Mouse (Mus musculus) MEL (cell line): Measurements from ENCODE around the gene Apopt1. TPM values are rescaled to one million over a fixed set of nuclear protein-coding genes. Genes with fewer than 3 reads are reported as not detected.

Source experiments
- DNase-seq: peaks from one replicate; pipeline ENCODE4 v3.0.0; 2011; ENCODE audit warnings: low read depth, low spot score
- H3K27ac ChIP-seq: 2 replicates; pipeline ENCODE4 v1.5.1; 2012; ENCODE audit warnings: low read depth, mild to moderate bottlenecking, control low read depth, low read length, moderate library complexity; ENCODE audit not compliant: control insufficient read depth
- H3K27me3 ChIP-seq, 2 experiments: fragments of 150-350 bp in 1 of 2; sonication (generic) in 1 of 2; 2 replicates each; pipeline ENCODE4 v1.6.1; 2012; ENCODE audit warnings: low read length in 2 of 2, mild to moderate bottlenecking in 2 of 2, improper control_type of control experiment in 1 of 2, moderate library complexity in 1 of 2; ENCODE audit not compliant: insufficient read depth in 2 of 2, control insufficient read depth in 1 of 2
- H3K36me3 ChIP-seq, 2 experiments: 2 replicates each; pipeline ENCODE4 v1.6.1; 2012 to 2014; ENCODE audit warnings: low read length in 2 of 2, improper control_type of control experiment in 1 of 2, inconsistent platforms in 1 of 2, mild to moderate bottlenecking in 1 of 2; ENCODE audit not compliant: insufficient read depth in 2 of 2, control insufficient read depth in 1 of 2
- H3K4me1 ChIP-seq, 2 experiments: fragments of 150-350 bp in 1 of 2; sonication (generic) in 1 of 2; 2 replicates each; pipeline ENCODE4 v1.6.1; 2012; ENCODE audit warnings: low read length in 2 of 2, improper control_type of control experiment in 1 of 2, mild to moderate bottlenecking in 1 of 2; ENCODE audit not compliant: insufficient read depth in 2 of 2, control insufficient read depth in 1 of 2
- H3K4me3 ChIP-seq, 2 experiments: fragments of 150-350 bp in 1 of 2; sonication (generic) in 1 of 2; 2 replicates each; pipeline ENCODE4 v1.5.1; 2012; ENCODE audit warnings: low read depth in 2 of 2, low read length in 2 of 2, mild to moderate bottlenecking in 2 of 2, moderate library complexity in 2 of 2, control low read depth in 1 of 2, improper control_type of control experiment in 1 of 2; ENCODE audit not compliant: control insufficient read depth in 1 of 2, insufficient read depth in 1 of 2
- H3K79me2 ChIP-seq: 2 replicates; pipeline ENCODE4 v1.6.1; 2012; ENCODE audit warnings: mild to moderate bottlenecking, low read length, moderate library complexity; ENCODE audit not compliant: control insufficient read depth, poor library complexity, insufficient read depth
- H3K9ac ChIP-seq: 2 replicates; pipeline ENCODE4 v1.6.1; 2012; ENCODE audit warnings: low read depth, mild to moderate bottlenecking, control low read depth, low read length, moderate library complexity; ENCODE audit not compliant: control insufficient read depth, poor library complexity, severe bottlenecking
- H3K9me3 ChIP-seq: fragments of 150-350 bp; sonication (generic); replicated peaks from 2 replicates; pipeline ENCODE4 v1.6.1; 2012; ENCODE audit warnings: mild to moderate bottlenecking, low read length, improper control_type of control experiment, moderate library complexity; ENCODE audit not compliant: insufficient read depth
- BHLHE40 ChIP-seq: IDR thresholded peaks from 2 replicates; pipeline ENCODE4 v1.6.1; 2012; ENCODE audit warnings: low read depth, mild to moderate bottlenecking, inconsistent platforms, low read length, improper control_type of control experiment, borderline replicate concordance
- E2F4 ChIP-seq: IDR thresholded peaks from 2 replicates; pipeline ENCODE4 v1.6.1; 2011; ENCODE audit warnings: low read depth, low read length, improper control_type of control experiment, borderline replicate concordance
- EP300 ChIP-seq, 2 experiments: IDR thresholded peaks; 2 replicates each; pipeline ENCODE4 v1.6.1; 2011; ENCODE audit warnings: improper control_type of control experiment in 2 of 2, low read length in 2 of 2, low read depth in 1 of 2, mild to moderate bottlenecking in 1 of 2
- ETS1 ChIP-seq: IDR thresholded peaks from 2 replicates; pipeline ENCODE4 v1.6.1; 2012; ENCODE audit warnings: low read depth, mild to moderate bottlenecking, inconsistent platforms, low read length, improper control_type of control experiment, moderate library complexity
- GABPA ChIP-seq: IDR thresholded peaks from 2 replicates; pipeline ENCODE4 v1.6.1; 2012; ENCODE audit warnings: low read depth, mild to moderate bottlenecking, inconsistent platforms, low read length, improper control_type of control experiment, moderate library complexity
- GATA1 ChIP-seq: IDR thresholded peaks from 2 replicates; pipeline ENCODE4 v1.6.1; 2011; ENCODE audit warnings: low read depth, low read length, improper control_type of control experiment
- HCFC1 ChIP-seq: IDR thresholded peaks from 2 replicates; pipeline ENCODE4 v1.6.1; 2012; ENCODE audit warnings: low read depth, mild to moderate bottlenecking, inconsistent platforms, low read length, improper control_type of control experiment, moderate library complexity
- JUND ChIP-seq: IDR thresholded peaks from 2 replicates; pipeline ENCODE4 v1.6.1; 2011; ENCODE audit warnings: low read depth, mild to moderate bottlenecking, improper control_type of control experiment, low read length
- KAT2A ChIP-seq: conservative IDR thresholded peaks from 2 replicates; pipeline ENCODE4 v1.6.1; 2012; ENCODE audit warnings: low read depth, low read length, improper control_type of control experiment, inconsistent platforms
- MAX ChIP-seq: IDR thresholded peaks from 2 replicates; pipeline ENCODE4 v1.6.1; 2011; ENCODE audit warnings: low read length, improper control_type of control experiment
- MAZ ChIP-seq: IDR thresholded peaks from 2 replicates; pipeline ENCODE4 v1.6.1; 2012; ENCODE audit warnings: low read depth, mild to moderate bottlenecking, inconsistent platforms, low read length, improper control_type of control experiment
- MEF2A ChIP-seq: IDR thresholded peaks from 2 replicates; pipeline ENCODE4 v1.6.1; 2014; ENCODE audit warnings: low read depth, mild to moderate bottlenecking, inconsistent platforms, low read length, improper control_type of control experiment; ENCODE audit not compliant: poor library complexity, insufficient replicate concordance, severe bottlenecking; ENCODE audit errors: extremely low read depth
- MXI1 ChIP-seq: IDR thresholded peaks from 2 replicates; pipeline ENCODE4 v1.6.1; 2011; ENCODE audit warnings: mild to moderate bottlenecking, low read depth, low read length, improper control_type of control experiment
- MYB ChIP-seq: IDR thresholded peaks from 2 replicates; pipeline ENCODE4 v1.6.1; 2011; ENCODE audit warnings: mild to moderate bottlenecking, low read depth, low read length, improper control_type of control experiment
- MYC ChIP-seq: IDR thresholded peaks from 2 replicates; pipeline ENCODE4 v1.6.1; 2011; ENCODE audit warnings: low read depth, mild to moderate bottlenecking, low read length, improper control_type of control experiment, moderate library complexity
- NELFE ChIP-seq: IDR thresholded peaks from 2 replicates; pipeline ENCODE4 v1.6.1; 2011; ENCODE audit warnings: low read depth, low read length, improper control_type of control experiment
- NRF1 ChIP-seq: IDR thresholded peaks from 2 replicates; pipeline ENCODE4 v1.6.1; 2014; ENCODE audit warnings: low read depth, mild to moderate bottlenecking, inconsistent platforms, low read length, improper control_type of control experiment, moderate library complexity; ENCODE audit not compliant: poor library complexity, insufficient read depth, severe bottlenecking
- RAD21 ChIP-seq: IDR thresholded peaks from 2 replicates; pipeline ENCODE4 v1.6.1; 2011; ENCODE audit warnings: mild to moderate bottlenecking, low read depth, low read length, improper control_type of control experiment
- SMC3 ChIP-seq: IDR thresholded peaks from 2 replicates; pipeline ENCODE4 v1.6.1; 2011; ENCODE audit warnings: low read depth, low read length, improper control_type of control experiment
- TAL1 ChIP-seq: IDR thresholded peaks from 2 replicates; pipeline ENCODE4 v1.6.1; 2012; ENCODE audit warnings: mild to moderate bottlenecking, inconsistent platforms, low read length, moderate library complexity, mixed read lengths
- TBP ChIP-seq: IDR thresholded peaks from 2 replicates; pipeline ENCODE4 v1.8.0; 2011; ENCODE audit warnings: low read depth, low read length, improper control_type of control experiment
- TCF12 ChIP-seq: IDR thresholded peaks from 2 replicates; pipeline ENCODE4 v1.6.1; 2014; ENCODE audit warnings: low read depth, mild to moderate bottlenecking, inconsistent platforms, low read length, improper control_type of control experiment, moderate library complexity
- UBTF ChIP-seq: IDR thresholded peaks from 2 replicates; pipeline ENCODE4 v1.6.1; 2012; ENCODE audit warnings: low read depth, mild to moderate bottlenecking, inconsistent platforms, low read length, improper control_type of control experiment, moderate library complexity, borderline replicate concordance; ENCODE audit not compliant: insufficient read depth
- USF1 ChIP-seq: IDR thresholded peaks from 2 replicates; pipeline ENCODE4 v1.6.1; 2014; ENCODE audit warnings: low read depth, mild to moderate bottlenecking, inconsistent platforms, low read length, improper control_type of control experiment, moderate library complexity
- ZKSCAN1 ChIP-seq: IDR thresholded peaks from 2 replicates; pipeline ENCODE4 v1.6.1; 2012; ENCODE audit warnings: low read depth, mild to moderate bottlenecking, inconsistent platforms, low read length, improper control_type of control experiment, moderate library complexity
- ZMIZ1 ChIP-seq: IDR thresholded peaks from 2 replicates; pipeline ENCODE4 v1.6.1; 2012; ENCODE audit warnings: low read depth, mild to moderate bottlenecking, inconsistent platforms, low read length, improper control_type of control experiment, moderate library complexity
- ZNF384 ChIP-seq: IDR thresholded peaks from 2 replicates; pipeline ENCODE4 v1.6.1; 2012; ENCODE audit warnings: low read depth, mild to moderate bottlenecking, inconsistent platforms, low read length, improper control_type of control experiment
- polyA plus RNA-seq, 2 experiments: library from polyadenylated mRNA; stranded (reverse) in 1 of 2; unstranded in 1 of 2; fragments of >175 nt in 1 of 2; fragments of >200 nt in 1 of 2; gene quantifications; 2 replicates each; pipeline versions ENCODE4 v1.2.1 to v1.2.4; 2012; ENCODE audit warnings: low replicate concordance in 2 of 2, low read depth in 1 of 2; ENCODE audit not compliant: insufficient read length in 2 of 2, insufficient read depth in 1 of 2, missing spikeins in 1 of 2
- total RNA-seq: library from RNA; depleted of rRNA; stranded (reverse); fragments of 300-350 nt; gene quantifications from 2 replicates; pipeline ENCODE4 v1.2.3, GENCODE M21; 2012

Apopt1 gene
- total and polyA plus RNA-seq, 3 experiments: 25.7 to 46.5 TPM; not detected in 1

DNA sequence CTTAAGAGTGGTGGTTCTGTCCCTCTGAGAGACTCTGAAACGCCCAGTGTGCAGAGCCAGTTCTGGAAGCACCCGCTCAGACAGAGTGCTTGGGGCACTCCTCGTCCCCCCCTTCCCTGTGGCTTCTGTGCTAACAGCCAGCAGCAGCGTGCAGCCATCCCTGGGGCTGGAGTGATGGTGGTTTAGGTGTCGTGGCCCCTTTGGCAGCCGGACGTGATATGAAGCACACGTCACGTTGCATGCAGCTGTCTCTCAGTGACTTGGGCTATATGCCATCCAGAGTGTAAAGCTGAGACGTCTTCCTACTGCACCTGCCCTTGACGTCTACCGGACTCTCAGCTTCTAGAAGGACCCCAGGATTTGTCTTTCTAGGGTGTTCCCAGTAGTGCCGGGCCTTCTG is 85.4 kb downstream of the Apopt1 start:
- H3K4me1 ChIP-seq: 0 out of 4 replicates have a peak, but pooled peaks cover 0 to 2% of the 10 kb centered on the region in 2 experiments
- no peaks in the 10 kb centered on the region for H3K27me3 ChIP-seq
- no peak overlapping the region for H3K9ac ChIP-seq
- H3K36me3 ChIP-seq: no peaks in the 10 kb centered on the region; a peak in 1 of 4 replicates
- DNase-seq: no peak
- H3K4me3 ChIP-seq: no peak overlapping the region
- H3K79me2 ChIP-seq: no peaks in the 10 kb centered on the region
- no peak for TF ChIP-seq MAZ
- TF ChIP-seq GABPA: no peak
- TF ChIP-seq ZNF384: no peak
- no peak for TF ChIP-seq ETS1
- no peak for TF ChIP-seq MYB
- TF ChIP-seq MEF2A: no peak
- TF ChIP-seq MYC: no peak
- no peak for TF ChIP-seq ZMIZ1
- no peak for TF ChIP-seq RAD21
- TF ChIP-seq NRF1: no peak
- TF ChIP-seq, all 39 proteins: peak for 0
- no peak overlapping the region for H3K27ac ChIP-seq
- H3K9me3 ChIP-seq: no peaks in the 10 kb centered on the region

DNA sequence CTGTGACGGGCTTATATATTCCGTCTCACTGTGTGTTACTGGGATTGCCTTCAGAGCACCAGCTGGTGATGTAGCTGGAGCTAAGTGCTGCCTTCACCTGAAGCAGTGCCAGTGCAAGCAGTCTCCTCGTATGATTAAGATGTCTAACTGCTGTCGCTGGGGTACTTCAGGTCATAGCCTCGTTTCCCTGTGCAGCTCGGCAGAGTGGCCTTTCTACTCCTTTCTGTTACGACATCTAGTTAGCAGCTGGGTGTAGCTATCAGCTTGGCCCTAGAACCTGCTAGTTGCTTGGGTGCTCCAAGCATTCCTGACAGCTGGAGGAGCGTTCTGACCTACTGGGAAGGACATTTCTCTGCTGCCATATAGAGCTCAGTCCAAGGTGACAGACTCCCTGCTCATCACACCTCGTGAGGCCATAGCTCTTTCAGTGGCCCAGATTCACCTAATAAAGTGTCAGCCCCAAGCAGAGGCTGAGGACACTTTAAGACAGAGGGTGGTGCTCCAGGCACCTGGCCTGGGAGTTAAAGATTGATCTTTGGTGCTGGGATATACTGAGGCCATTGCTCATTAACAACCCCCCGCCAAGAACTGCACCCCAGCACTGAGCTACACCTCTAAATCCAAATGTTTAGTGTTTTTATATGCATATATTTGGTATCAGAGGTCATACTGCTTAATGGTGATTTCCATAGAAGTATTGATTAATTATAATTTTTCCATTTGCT is 87.6 kb downstream of the Apopt1 start:
- no peak overlapping the region for H3K27ac ChIP-seq
- H3K36me3 ChIP-seq: no peaks in the 10 kb centered on the region; a peak in 1 of 4 replicates
- no peaks in the 10 kb centered on the region for H3K79me2 ChIP-seq
- no peak overlapping the region for H3K4me3 ChIP-seq
- no peak for DNase-seq
- H3K9ac ChIP-seq: no peak overlapping the region
- TF ChIP-seq MXI1 (no peak), NELFE (no peak), MAX (no peak), UBTF (no peak), ZMIZ1 (no peak), EP300 (IDR thresholded peaks at IDR 0.05; ENCODE audit: low read depth in 1 of 2, low read length in 2 of 2) (no peak), BHLHE40 (no peak), TAL1 (no peak), KAT2A (no peak), USF1 (no peak), JUND (no peak), HCFC1 (no peak), TBP (no peak), GATA1 (no peak), TCF12 (no peak), MYC (no peak), SMC3 (no peak), ZKSCAN1 (no peak), E2F4 (no peak), RAD21 (no peak)
- no peaks in the 10 kb centered on the region for H3K4me1 ChIP-seq
- no peaks in the 10 kb centered on the region for H3K27me3 ChIP-seq
- H3K9me3 ChIP-seq: no peaks in the 10 kb centered on the region
